Mouse (Mus musculus): ENCODE results near the gene Oma1. TPM values are rescaled to one million over a fixed set of nuclear protein-coding genes. Genes with fewer than 3 reads are reported as not detected.

Oma1 gene
- polyA plus RNA-seq, 1 experiment: 19.3 TPM

- no peak overlapping the region for H3K27ac ChIP-seq (ENCODE audit: insufficient read depth, low read depth, low read length)
- no peaks in the 10 kb centered on the region for H3K36me3 ChIP-seq (ENCODE audit: control insufficient read depth, insufficient read depth, low read length)
- TF ChIP-seq CTCF (conservative IDR thresholded peaks at IDR 0.05; ENCODE audit: insufficient read depth, insufficient read length, low read depth, low read length): no peak
- TF ChIP-seq POLR2A (IDR thresholded peaks at IDR 0.05; ENCODE audit: low read depth, low read length): no peak
- no peaks in the 10 kb centered on the region for H3K27me3 ChIP-seq (replicated peaks; ENCODE audit: control insufficient read depth, insufficient read depth, low read length)
- DNase-seq: peak; percentile 1
- H3K4me3 ChIP-seq (ENCODE audit: insufficient read depth, low read depth, low read length): no peak overlapping the region
- H3K4me1 ChIP-seq (ENCODE audit: control insufficient read depth, insufficient read depth, low read length): no peaks in the 10 kb centered on the region
- WGBS: 47% methylated on average over 10 of the region's 10 CpGs
Measured at GRCm38 (mm10) chr4:103299342-103299741, 14.3 kb upstream of the Oma1 start.

- 89% methylated on average over 1 of the region's 1 CpGs for WGBS
- DNase-seq: no peak
- no peaks in the 10 kb centered on the region for H3K36me3 ChIP-seq (ENCODE audit: control insufficient read depth, insufficient read depth, low read length)
- no peaks in the 10 kb centered on the region for H3K4me1 ChIP-seq (ENCODE audit: control insufficient read depth, insufficient read depth, low read length)
- H3K27ac ChIP-seq (ENCODE audit: insufficient read depth, low read depth, low read length): no peak overlapping the region
- TF ChIP-seq CTCF (conservative IDR thresholded peaks at IDR 0.05; ENCODE audit: insufficient read depth, insufficient read length, low read depth, low read length) (no peak), POLR2A (IDR thresholded peaks at IDR 0.05; ENCODE audit: low read depth, low read length) (no peak)
- no peaks in the 10 kb centered on the region for H3K27me3 ChIP-seq (replicated peaks; ENCODE audit: control insufficient read depth, insufficient read depth, low read length)
- no peak overlapping the region for H3K4me3 ChIP-seq (ENCODE audit: insufficient read depth, low read depth, low read length)
Measured at GRCm38 (mm10) chr4:103303851-103304250, 9.8 kb upstream of the Oma1 start.

GRCm38 (mm10) chr4:103314526-103314910 is 906 bp downstream of the Oma1 start:
- 42% methylated on average over 3 of the region's 3 CpGs for WGBS
- no peaks in the 10 kb centered on the region for H3K36me3 ChIP-seq (ENCODE audit: control insufficient read depth, insufficient read depth, low read length)
- H3K27me3 ChIP-seq (replicated peaks; ENCODE audit: control insufficient read depth, insufficient read depth, low read length): no peaks in the 10 kb centered on the region
- H3K4me3 ChIP-seq (ENCODE audit: insufficient read depth, low read depth, low read length): no peak overlapping the region
- peaks cover 3% of the 10 kb centered on the region; the same call in 1 of the 2 replicates for H3K4me1 ChIP-seq (ENCODE audit: control insufficient read depth, insufficient read depth, low read length)
- TF ChIP-seq POLR2A (IDR thresholded peaks at IDR 0.05; ENCODE audit: low read depth, low read length) (no peak), CTCF (conservative IDR thresholded peaks at IDR 0.05; ENCODE audit: insufficient read depth, insufficient read length, low read depth, low read length) (no peak)
- DNase-seq: no peak
- H3K27ac ChIP-seq (ENCODE audit: insufficient read depth, low read depth, low read length): no peak overlapping the region; the same call in 1 of the 2 replicates

GRCm38 (mm10) chr4:103315861-103316260 is 2.2 kb downstream of the Oma1 start:
- Histone ChIP-seq H3K36me3 (ENCODE audit: control insufficient read depth, insufficient read depth, low read length) (no peaks in the 10 kb centered on the region), H3K4me3 (ENCODE audit: insufficient read depth, low read depth, low read length) (no peak overlapping the region), H3K4me1 (ENCODE audit: control insufficient read depth, insufficient read depth, low read length) (peaks cover 3% of the 10 kb centered on the region; the same call in 1 of the 2 replicates), H3K27me3 (replicated peaks; ENCODE audit: control insufficient read depth, insufficient read depth, low read length) (no peaks in the 10 kb centered on the region), H3K27ac (ENCODE audit: insufficient read depth, low read depth, low read length) (no peak overlapping the region)
- WGBS: 93% methylated on average over 4 of the region's 4 CpGs
- DNase-seq: no peak
- TF ChIP-seq CTCF (conservative IDR thresholded peaks at IDR 0.05; ENCODE audit: insufficient read depth, insufficient read length, low read depth, low read length): no peak
- TF ChIP-seq POLR2A (IDR thresholded peaks at IDR 0.05; ENCODE audit: low read depth, low read length): no peak

- TF ChIP-seq POLR2A (IDR thresholded peaks at IDR 0.05; ENCODE audit: low read depth, low read length) (no peak), CTCF (conservative IDR thresholded peaks at IDR 0.05; ENCODE audit: insufficient read depth, insufficient read length, low read depth, low read length) (no peak)
- WGBS: 65% methylated on average over 6 of the region's 6 CpGs
- DNase-seq: no peak
- Histone ChIP-seq H3K36me3 (ENCODE audit: control insufficient read depth, insufficient read depth, low read length) (peaks cover 2% of the 10 kb centered on the region; the same call in 1 of the 2 replicates), H3K27me3 (replicated peaks; ENCODE audit: control insufficient read depth, insufficient read depth, low read length) (no peaks in the 10 kb centered on the region), H3K4me1 (ENCODE audit: control insufficient read depth, insufficient read depth, low read length) (no peaks in the 10 kb centered on the region), H3K27ac (ENCODE audit: insufficient read depth, low read depth, low read length) (no peak overlapping the region), H3K4me3 (ENCODE audit: insufficient read depth, low read depth, low read length) (no peak overlapping the region)
Measured at GRCm38 (mm10) chr4:103321461-103321860, 7.8 kb downstream of the Oma1 start.

- Histone ChIP-seq H3K27ac (ENCODE audit: insufficient read depth, low read depth, low read length) (no peak overlapping the region), H3K27me3 (replicated peaks; ENCODE audit: control insufficient read depth, insufficient read depth, low read length) (no peaks in the 10 kb centered on the region), H3K4me1 (ENCODE audit: control insufficient read depth, insufficient read depth, low read length) (no peaks in the 10 kb centered on the region), H3K36me3 (ENCODE audit: control insufficient read depth, insufficient read depth, low read length) (peaks cover 2% of the 10 kb centered on the region; the same call in 1 of the 2 replicates), H3K4me3 (ENCODE audit: insufficient read depth, low read depth, low read length) (no peak overlapping the region)
- DNase-seq: no peak
- 71% methylated on average over 17 of the region's 17 CpGs for WGBS
- TF ChIP-seq CTCF (conservative IDR thresholded peaks at IDR 0.05; ENCODE audit: insufficient read depth, insufficient read length, low read depth, low read length) (no peak), POLR2A (IDR thresholded peaks at IDR 0.05; ENCODE audit: low read depth, low read length) (no peak)
Measured at GRCm38 (mm10) chr4:103324688-103325451, 11.3 kb downstream of the Oma1 start.

- DNase-seq: peak; percentile 85
- Histone ChIP-seq H3K27ac (ENCODE audit: insufficient read depth, low read depth, low read length) (no peak overlapping the region), H3K4me3 (ENCODE audit: insufficient read depth, low read depth, low read length) (no peak overlapping the region), H3K27me3 (replicated peaks; ENCODE audit: control insufficient read depth, insufficient read depth, low read length) (no peaks in the 10 kb centered on the region), H3K4me1 (ENCODE audit: control insufficient read depth, insufficient read depth, low read length) (no peaks in the 10 kb centered on the region), H3K36me3 (ENCODE audit: control insufficient read depth, insufficient read depth, low read length) (peaks cover 3% of the 10 kb centered on the region)
- 58% methylated on average over 3 of the region's 3 CpGs for WGBS
- TF ChIP-seq POLR2A (IDR thresholded peaks at IDR 0.05; ENCODE audit: low read depth, low read length) (no peak), CTCF (conservative IDR thresholded peaks at IDR 0.05; ENCODE audit: insufficient read depth, insufficient read length, low read depth, low read length) (peak; percentile 93)
Measured at GRCm38 (mm10) chr4:103326994-103327393, 13.4 kb downstream of the Oma1 start.
